Mouse (Mus musculus): Measurements from ENCODE around the gene Fam98b. TPM values are rescaled to one million over a fixed set of nuclear protein-coding genes. Genes with fewer than 3 reads are reported as not detected.
A peak's percentile ranks its signal among the peaks of the same experiment; 100 is the strongest.

Fam98b gene
- 11.1 to 18.6 TPM (median 14.0 TPM) in 3 replicates for total RNA-seq (2017)

DNA sequence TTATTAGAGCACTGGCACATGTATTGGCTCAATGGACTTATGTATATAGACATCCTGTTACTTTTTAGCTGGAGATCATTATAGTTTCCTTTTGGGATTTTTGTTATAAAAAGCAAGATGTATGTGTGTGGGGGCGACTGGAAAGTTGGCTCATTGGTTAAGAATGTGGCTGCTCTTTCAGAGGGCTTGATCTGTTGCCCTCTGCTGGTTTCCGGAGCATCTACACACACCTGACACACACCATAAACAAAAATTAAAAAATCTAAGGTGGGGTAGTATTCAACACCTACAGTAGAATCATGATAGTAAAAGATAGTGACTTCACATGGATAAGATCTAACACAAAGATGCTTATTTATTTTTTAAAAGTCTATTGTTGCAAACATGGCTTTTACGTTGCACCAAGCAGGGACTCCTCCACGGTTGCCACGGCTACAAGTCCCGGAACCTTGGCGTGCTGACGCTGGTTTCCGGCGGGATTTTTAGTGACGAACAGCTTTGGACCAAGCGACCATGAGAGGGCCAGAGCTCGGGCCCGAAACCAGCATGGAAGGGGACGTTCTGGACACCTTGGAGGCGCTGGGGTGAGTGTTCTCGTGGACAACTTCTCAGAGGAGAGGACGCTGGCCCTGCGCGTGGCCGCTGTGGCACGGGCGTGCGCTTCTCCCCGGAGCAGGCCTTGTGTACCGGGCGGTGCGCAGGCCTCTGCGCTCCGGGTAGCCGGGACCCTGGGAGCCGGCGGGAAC is at the start of gene Fam98b:
TSS of gene Fam98b (plus strand) at position 485 of the 746 bp plus-strand sequence.
- ATAC-seq (replicated peaks; ENCODE audit: insufficient number of reproducible peaks, low FRiP score, low TSS enrichment, poor library complexity, severe bottlenecking), result peak; percentile 92

DNA sequence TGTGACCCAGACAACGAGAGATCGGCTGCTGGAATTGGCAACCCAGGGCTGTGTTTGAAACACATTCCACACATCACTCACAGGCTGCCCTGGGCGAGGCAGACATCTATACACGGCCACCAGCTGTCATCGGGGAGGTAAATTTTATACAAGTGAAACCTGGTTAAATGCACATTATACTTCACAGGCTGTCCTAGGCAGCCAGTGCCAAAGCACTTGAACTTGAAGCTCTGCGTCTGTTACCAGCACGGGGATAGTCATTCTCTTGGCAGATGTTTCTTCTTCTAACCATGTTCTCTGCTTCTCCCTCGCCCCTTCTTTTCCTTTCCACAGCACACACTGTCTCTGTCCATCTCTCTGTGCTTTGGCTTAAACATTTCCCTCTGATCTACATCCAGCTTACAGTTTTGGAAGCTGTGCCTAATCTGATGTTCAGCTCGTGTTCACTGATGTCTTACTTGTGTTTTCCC is 48.6 kb upstream of the Fam98b start:
- ATAC-seq (replicated peaks; ENCODE audit: insufficient number of reproducible peaks, low FRiP score, low TSS enrichment, poor library complexity, severe bottlenecking), result no peak

DNA sequence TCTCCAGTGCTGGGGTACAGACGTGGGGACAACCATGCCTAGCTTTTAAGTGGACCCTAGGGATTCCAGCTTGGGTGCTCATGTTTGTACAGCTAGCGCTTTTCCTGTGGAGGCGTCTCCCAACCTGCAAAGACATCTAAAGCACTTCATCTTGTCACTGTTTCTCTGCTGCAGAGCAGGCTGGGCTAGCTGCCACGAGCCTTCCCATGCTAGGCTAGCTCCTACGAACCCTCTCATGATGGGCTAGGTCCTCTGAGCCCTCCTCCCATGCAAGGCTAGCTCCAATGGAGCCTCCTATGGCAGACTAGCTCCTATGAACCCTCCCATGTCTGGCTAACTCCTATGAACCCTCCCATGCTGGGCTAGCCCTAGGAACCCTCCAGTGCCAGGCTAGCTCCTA is 46.2 kb upstream of the Fam98b start:
- no peak for ATAC-seq (replicated peaks; ENCODE audit: insufficient number of reproducible peaks, low FRiP score, low TSS enrichment, poor library complexity, severe bottlenecking)

DNA sequence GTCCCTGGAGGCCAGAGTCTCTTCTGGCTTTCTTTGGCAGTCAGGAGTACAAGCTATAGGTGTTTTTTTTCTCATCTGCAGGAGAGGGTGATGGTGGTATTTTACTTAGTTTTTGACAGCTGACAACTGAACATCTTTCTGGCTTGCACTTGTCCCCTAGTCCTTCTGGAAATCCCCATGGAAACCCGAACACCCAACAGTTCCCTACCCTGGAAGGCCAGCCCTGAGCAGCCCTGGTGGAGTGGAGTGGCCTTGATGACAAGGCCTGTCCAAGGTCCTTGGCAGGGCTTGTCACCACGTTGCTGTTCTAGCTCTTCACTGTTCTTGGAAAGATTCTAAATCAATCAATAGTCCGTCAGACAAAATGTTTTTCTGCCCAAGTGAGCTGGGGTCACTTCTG is 45.0 kb upstream of the Fam98b start:
- no peak for ATAC-seq (replicated peaks; ENCODE audit: insufficient number of reproducible peaks, low FRiP score, low TSS enrichment, poor library complexity, severe bottlenecking)

DNA sequence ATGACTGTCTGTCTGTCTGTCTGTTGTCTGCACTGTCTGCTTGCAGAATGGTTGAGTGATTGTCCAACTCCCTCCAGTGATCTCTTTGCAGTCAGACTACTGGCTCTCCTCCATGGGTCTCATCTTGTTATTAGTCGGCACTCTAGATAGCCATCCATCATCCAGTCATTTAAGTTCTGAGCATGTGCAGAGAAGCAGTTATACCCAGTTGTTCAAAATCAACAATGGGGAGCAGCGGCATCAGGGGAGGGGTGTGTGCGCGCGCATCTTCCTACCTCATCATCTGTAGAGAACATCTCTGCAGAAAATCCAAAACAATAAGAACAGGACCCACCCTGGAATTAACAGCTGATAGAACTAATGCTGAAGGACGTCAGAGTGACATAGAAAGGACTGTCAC is 44.5 kb upstream of the Fam98b start:
- no peak for ATAC-seq (replicated peaks; ENCODE audit: insufficient number of reproducible peaks, low FRiP score, low TSS enrichment, poor library complexity, severe bottlenecking)

DNA sequence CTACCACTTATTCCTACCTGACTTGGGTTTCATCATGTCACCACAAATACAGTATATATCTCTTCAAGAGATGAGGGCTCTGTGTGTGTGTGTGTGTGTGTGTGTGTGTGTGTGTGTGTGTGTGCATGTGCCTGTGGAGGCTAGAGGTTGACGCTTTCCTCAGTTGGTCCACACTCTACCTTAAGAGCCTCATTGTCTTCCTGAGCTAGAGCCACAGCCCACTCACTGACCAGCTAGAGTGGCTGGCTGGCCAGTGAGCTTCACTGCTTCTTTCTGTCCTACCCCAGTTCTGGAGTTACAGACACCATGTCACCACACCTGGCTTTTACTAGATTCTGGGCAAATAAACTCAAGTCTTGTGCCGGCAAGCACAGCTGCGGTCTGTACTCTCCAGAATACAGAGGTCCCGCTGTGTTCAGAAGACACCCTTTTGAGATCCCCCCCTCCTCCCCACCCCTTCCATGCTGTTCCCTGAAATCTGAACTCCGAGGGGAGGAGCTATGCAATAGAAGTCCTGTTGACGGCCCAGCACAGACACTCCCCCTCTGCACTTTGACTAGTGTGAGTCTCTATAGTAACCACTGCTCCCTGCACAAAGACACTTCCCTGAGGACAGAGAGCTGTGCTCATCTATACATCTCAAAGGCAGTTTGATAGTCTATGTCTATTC is 39.0 kb upstream of the Fam98b start:
- ATAC-seq (replicated peaks; ENCODE audit: insufficient number of reproducible peaks, low FRiP score, low TSS enrichment, poor library complexity, severe bottlenecking), result no peak

DNA sequence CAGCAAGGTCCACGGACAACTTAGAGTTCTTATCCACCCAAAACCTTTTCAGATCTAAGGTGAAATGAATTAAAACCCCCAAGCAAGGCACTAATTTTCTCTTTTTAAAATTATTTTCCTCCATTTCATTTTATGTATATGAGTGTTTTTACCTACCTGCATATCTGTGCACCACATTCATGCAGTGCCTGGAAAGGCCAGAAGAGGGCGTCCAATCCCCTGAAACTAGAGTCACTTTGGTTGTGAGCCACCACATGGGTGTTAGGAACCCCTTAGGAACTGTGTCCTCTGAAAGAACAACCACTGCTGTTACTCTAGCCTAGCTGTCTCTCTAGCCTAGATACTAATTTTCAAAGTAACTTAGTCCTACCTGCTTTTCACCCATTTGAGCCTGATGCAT is 33.4 kb upstream of the Fam98b start:
- ATAC-seq (replicated peaks; ENCODE audit: insufficient number of reproducible peaks, low FRiP score, low TSS enrichment, poor library complexity, severe bottlenecking), result no peak

DNA sequence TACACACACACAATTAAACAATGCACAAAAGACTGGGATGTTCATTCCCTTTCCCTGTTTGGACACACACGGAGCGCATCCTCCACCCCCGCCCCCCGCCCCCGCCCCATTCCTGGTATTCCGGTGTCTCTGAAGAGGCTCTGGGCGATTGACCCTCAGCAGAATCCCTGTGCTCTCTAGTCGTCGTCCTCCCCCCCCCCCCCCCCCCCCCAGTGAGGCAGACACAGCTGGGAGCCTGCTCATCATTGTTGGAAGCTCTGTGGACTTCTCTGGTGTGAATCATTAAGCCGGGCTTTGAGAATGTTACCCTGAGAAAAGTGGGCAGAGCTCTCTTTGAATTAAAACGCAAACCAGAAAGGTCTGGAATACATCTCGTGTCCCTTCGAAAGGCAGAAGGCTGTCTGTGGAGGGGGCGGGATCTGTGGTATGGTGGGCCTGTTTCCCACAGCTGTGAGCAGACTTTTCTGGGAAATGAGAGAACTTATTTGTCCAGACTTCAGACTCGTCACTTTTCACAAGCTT is 31.8 kb upstream of the Fam98b start:
- ATAC-seq (replicated peaks; ENCODE audit: insufficient number of reproducible peaks, low FRiP score, low TSS enrichment, poor library complexity, severe bottlenecking), result no peak

DNA sequence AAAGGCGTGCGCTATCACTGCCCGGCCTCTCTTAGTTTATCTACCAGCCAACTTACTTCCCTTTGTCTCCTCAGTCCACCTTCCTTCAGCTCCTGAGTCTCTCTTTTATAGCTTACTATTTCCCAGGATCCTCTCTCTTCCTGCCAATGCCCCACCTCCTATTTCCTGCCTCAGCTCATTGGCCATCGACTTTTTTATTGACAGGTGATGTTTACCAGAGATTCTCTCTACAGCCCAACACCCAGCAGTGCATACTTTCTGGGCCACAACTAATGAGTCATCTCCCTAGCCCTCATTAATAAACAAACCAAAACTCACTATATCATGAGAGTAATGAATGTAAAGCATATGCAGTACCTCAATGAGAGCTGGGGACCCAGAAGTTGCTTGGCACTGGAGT is 30.0 kb upstream of the Fam98b start:
- ATAC-seq (replicated peaks; ENCODE audit: insufficient number of reproducible peaks, low FRiP score, low TSS enrichment, poor library complexity, severe bottlenecking), result no peak

DNA sequence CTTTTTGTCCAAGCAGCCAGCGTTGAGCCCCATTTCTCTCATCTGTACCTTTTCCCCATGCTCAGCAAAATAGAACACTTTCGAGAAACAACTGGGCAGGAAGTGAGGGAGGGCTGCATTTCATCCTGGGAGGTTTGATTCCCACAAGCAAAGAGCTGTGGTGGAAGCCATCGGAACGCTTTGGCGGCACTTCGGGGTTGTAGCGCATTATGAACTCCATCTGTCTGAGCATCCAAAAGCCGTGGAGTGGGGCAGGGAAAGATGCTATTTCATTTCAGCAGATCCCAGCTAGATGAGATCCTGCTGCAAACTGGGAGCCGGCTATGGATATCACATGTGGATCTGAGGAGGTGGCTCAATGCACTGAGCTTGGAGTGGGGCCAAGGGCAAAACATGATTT is 26.9 kb upstream of the Fam98b start:
- ATAC-seq (replicated peaks; ENCODE audit: insufficient number of reproducible peaks, low FRiP score, low TSS enrichment, poor library complexity, severe bottlenecking), result no peak

DNA sequence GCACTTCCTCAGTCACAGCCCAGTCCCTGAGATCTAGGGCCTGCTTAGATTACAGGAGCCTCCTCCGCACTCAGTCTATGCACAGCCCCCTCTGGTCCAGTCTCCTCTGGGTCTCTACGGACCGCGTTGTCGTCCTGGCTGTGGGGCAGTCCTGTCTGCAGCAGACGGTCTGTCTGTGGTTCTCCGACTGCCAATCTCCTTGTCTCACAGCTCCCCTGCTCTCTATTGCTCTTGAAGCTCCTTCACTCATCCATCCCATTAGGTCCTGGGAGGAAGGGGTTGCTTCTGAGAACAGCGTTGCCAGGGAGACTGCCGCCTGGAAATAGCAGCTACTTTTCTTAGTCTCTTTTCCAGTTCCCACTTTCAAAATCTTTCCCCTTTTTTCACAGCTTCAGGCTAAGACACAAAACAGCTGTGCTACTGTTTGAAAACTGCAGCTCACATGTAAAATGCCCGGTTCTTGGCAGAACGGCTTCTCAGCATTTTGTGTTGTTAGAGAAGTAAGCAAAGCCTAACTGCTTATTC is 20.9 kb upstream of the Fam98b start:
- no peak for ATAC-seq (replicated peaks; ENCODE audit: insufficient number of reproducible peaks, low FRiP score, low TSS enrichment, poor library complexity, severe bottlenecking)

DNA sequence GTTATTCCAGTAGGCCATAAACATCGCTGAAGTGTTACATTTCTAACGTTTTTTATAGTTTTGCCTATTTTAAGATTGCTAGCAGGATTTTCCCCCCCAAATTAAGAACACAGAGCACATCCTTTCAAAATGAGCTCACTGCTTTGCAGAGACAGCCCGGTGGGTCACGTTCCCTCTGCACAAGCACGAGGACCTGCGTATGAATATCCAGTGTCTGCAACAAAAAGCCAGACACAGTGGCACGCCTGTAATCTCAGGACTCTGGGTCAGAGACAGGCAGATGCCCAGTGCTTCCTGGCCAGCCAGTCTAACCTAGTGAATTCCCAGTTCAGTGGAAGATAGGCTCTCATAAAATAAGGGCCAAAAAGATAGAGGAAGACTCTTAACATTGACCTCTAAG is 19.3 kb upstream of the Fam98b start:
- ATAC-seq (replicated peaks; ENCODE audit: insufficient number of reproducible peaks, low FRiP score, low TSS enrichment, poor library complexity, severe bottlenecking), result no peak

DNA sequence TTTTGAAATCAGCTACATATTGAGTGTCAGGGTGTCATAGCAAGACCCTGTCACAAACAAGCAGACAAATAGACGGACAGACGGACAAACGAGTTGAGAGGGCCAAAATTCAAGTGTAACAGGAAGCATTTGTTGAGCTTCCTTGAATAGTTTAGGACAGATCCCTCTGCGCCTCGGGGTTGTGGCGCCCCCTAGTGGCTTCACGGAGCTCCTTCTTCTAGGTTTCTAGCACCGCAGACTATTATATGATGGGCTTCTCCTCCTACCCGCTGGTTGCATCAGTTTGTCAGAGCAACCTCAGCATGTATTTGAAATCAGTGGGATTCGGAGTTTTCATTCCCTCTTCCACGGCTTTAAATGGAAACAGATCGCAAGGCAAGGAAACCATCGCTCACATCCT is 18.3 kb upstream of the Fam98b start:
- ATAC-seq (replicated peaks; ENCODE audit: insufficient number of reproducible peaks, low FRiP score, low TSS enrichment, poor library complexity, severe bottlenecking), result peak; percentile 81

DNA sequence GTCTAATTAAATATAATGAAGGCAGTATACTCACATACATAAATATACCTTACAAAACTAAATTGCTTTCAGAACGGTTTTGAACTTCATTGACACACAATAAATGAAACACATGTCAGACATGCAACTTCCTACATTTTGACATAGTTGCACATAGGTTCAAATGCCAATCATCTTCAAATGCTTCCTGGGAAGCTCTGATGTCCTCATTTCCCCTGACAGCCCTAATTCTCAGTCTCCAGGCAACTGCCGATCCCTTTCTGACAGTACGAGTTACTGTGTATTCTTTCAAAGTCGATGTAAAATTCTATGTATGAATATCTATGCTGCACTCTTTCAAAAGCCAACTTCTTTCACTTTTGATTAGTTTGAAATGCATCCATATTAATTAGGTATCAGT is 7.6 kb upstream of the Fam98b start:
- no peak for ATAC-seq (replicated peaks; ENCODE audit: insufficient number of reproducible peaks, low FRiP score, low TSS enrichment, poor library complexity, severe bottlenecking)

DNA sequence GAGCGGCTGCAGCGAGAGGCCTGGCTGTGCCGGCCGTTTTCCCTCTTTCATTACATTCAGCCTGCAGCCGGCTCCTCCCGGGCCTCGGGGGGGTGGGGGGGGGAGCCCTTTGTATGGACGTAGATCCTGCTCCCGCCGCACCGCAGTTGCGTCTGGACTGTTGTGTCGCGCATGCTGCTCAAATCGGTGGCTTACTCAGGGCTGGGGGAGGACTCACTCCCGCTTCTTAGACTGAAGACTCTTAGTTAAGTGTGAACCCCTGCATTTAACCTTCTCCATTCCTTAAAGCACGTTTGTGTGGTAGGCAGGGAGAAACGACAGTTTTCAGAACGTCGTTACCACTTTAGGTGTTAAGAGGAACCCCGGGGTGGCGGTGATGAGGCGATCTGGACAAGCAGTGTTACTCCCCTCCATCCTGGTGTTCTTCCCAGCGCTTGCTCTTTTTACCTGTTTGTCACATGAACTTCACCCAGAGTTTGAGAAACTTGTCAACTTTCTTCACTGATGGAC is 517 bp downstream of the Fam98b start:
- no peak for ATAC-seq (replicated peaks; ENCODE audit: insufficient number of reproducible peaks, low FRiP score, low TSS enrichment, poor library complexity, severe bottlenecking)

DNA sequence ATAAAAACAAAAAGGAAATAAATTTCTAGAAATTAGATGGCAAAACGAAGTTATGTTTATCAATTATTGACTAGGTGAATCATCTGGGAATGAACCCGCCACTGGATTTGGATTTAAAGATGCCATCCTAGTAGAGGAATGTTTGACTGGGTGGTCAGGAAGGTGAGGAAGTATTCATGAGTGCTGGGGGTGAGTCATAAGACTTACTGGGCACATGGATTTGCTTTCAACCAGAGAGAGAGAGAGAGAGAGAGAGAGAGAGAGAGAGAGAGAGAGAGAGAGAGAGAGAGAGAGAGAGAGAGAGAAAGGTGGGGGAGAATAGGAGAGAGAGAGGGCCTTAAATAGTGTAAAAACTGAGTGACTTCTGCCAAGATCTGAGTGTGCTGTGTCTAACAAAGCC is 5.9 kb downstream of the Fam98b start:
- no peak for ATAC-seq (replicated peaks; ENCODE audit: insufficient number of reproducible peaks, low FRiP score, low TSS enrichment, poor library complexity, severe bottlenecking)

DNA sequence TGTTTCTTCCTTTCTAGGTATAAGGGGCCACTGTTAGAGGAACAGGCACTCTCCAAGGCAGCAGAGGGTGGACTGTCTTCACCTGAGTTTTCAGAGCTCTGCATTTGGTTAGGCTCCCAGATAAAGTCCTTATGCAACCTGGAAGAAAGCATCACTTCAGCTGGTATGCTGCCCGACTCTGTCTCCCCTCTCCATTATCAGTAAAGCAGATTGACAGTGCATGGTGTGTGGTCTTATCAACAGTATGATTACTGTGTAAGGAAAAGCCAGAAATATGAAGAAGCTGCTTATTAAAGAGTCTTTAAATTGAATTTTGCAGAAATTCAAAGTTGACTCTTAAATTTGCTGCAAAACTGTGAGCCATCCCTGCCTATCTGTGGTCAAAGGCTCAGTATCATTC is 8.1 kb downstream of the Fam98b start:
- ATAC-seq (replicated peaks; ENCODE audit: insufficient number of reproducible peaks, low FRiP score, low TSS enrichment, poor library complexity, severe bottlenecking), result no peak

DNA sequence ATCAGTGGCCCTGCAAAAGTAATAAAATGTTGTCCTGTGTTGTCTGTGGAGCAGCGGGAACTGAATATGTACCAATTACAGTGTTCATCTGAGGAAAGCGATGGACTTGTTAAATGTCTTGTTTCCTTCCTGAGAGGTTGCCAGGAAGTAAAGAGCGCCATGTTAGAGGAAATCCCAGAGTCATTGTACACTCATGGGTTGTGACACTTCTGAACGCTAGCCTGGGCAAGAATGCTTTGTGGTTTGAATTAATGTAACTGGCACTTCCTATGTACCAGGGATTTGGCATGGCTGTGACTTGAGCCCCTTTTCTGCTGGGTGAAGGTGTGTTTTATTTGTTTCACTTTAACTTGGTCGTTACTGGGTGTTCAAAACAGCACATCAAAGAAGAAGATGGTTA is 12.6 kb downstream of the Fam98b start:
- ATAC-seq (replicated peaks; ENCODE audit: insufficient number of reproducible peaks, low FRiP score, low TSS enrichment, poor library complexity, severe bottlenecking), result no peak

DNA sequence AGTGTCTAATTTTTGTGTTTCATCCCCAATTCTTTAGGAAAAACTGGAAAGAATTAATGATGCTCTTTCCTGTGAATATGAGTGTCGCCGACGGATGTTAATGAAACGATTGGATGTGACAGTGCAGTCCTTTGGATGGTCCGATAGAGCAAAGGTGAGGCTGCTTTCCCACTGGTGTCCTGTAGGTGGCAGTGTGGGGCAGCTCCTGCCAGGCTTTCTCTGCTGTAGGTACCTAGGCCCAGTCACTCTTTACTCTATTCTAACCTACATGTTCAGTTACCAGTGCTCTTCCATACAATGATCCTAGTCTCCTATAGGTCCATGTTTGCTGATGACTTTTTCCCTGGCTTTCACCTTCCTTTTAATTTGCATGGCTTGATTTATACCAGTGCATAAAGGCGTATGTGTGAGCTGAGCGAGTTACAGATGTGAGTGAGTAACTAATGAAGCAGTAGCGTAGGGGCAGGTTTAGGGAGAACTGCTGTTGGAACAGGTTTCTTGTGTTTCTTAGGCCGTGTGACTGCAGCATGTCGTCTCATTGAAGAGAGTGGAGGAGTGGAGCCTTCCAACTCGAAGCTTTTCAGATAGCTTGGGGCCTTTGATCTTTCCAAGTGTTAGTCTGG is 14.4 kb downstream of the Fam98b start:
- ATAC-seq (replicated peaks; ENCODE audit: insufficient number of reproducible peaks, low FRiP score, low TSS enrichment, poor library complexity, severe bottlenecking), result peak; percentile 94

Data from monocyte, adult 5-6 weeks (primary cell).